Mouse (Mus musculus) neural tube, embryonic 13.5 days (tissue): ENCODE measurements around the gene Med15. TPM values are rescaled to one million over a fixed set of nuclear protein-coding genes. Genes with fewer than 3 reads are reported as not detected.

ENCODE experiments used
- ATAC-seq: fragments of 200-750 bp; cut with Nextera tagmentation; 2 replicates; pipeline ENCODE4 v1.8.0; 2017; ENCODE audit warnings: low read depth, mild to moderate bottlenecking, moderate TSS enrichment, moderate library complexity
- H3K27ac ChIP-seq: fragments of 300-500 bp; sonication (generic); replicated peaks from 2 replicates; pipeline ENCODE4 v1.5.1; 2015; ENCODE audit warnings: moderate library complexity, mild to moderate bottlenecking, inconsistent platforms
- H3K27me3 ChIP-seq: fragments of 300-500 bp; sonication (generic); 2 replicates; pipeline ENCODE4 v1.6.1; 2015; ENCODE audit warnings: mild to moderate bottlenecking, inconsistent platforms
- H3K36me3 ChIP-seq: fragments of 300-500 bp; sonication (generic); 2 replicates; pipeline ENCODE4 v1.6.1; 2015; ENCODE audit warnings: mild to moderate bottlenecking, inconsistent platforms
- H3K4me1 ChIP-seq: fragments of 300-500 bp; sonication (generic); replicated peaks from 2 replicates; pipeline ENCODE4 v1.6.1; 2015; ENCODE audit warnings: inconsistent platforms
- H3K4me2 ChIP-seq: fragments of 300-500 bp; sonication (generic); 2 replicates; pipeline ENCODE4 v1.6.1; 2015; ENCODE audit warnings: inconsistent platforms, mild to moderate bottlenecking, moderate library complexity
- H3K4me3 ChIP-seq: fragments of 300-500 bp; sonication (generic); 2 replicates; pipeline ENCODE4 v1.5.1; 2015; ENCODE audit warnings: mild to moderate bottlenecking, inconsistent platforms
- H3K9ac ChIP-seq: fragments of 300-500 bp; sonication (generic); 2 replicates; pipeline ENCODE4 v1.6.1; 2015; ENCODE audit warnings: moderate library complexity, mild to moderate bottlenecking, inconsistent platforms
- H3K9me3 ChIP-seq: fragments of 300-500 bp; sonication (generic); 2 replicates; pipeline ENCODE4 v1.6.1; 2016; ENCODE audit warnings: inconsistent platforms
- WGBS: fragments of 180-500 bp; shearing (Covaris S2); methylation state at CpG from one replicate; pipeline ENCODE4 v1.1.7; 2015; 5-methylcytosine and 5-hydroxymethylcytosine counted together
- polyA plus RNA-seq: library from polyadenylated mRNA; unstranded; fragments of >200 nt; fragmentation: Nextera tagmentation; extraction: Ambion mirVana; gene quantifications from 2 replicates; pipeline ENCODE4 v1.2.1, GENCODE M21; 2015

The Med15 gene
- polyA plus RNA-seq, 1 experiment from 2014 or later = 46.6 TPM

GRCm38 (mm10) chr16:17646310-17647114 is 86.2 kb downstream of the Med15 start, which contains the start of gene Ccdc74a:
TSS of gene Ccdc74a (plus strand) at chr16:17646470.
- peak; percentile 96 for ATAC-seq
- H3K4me1 ChIP-seq = peaks cover 16% of the 10 kb centered on the region
- H3K9me3 ChIP-seq = no peaks in the 10 kb centered on the region
- H3K36me3 ChIP-seq = peaks cover 44% of the 10 kb centered on the region
- peak within 1 kb of the TSS; percentile 55 for H3K4me3 ChIP-seq
- no peaks in the 10 kb centered on the region for H3K27me3 ChIP-seq
- peak within 1 kb of the TSS; percentile 55; the same call in 1 of the 2 replicates for H3K27ac ChIP-seq
- WGBS = 2% methylated on average over 65 of the region's 65 CpGs
- H3K4me2 ChIP-seq = peak within 1 kb of the TSS; percentile 76
- H3K9ac ChIP-seq = peak within 1 kb of the TSS; percentile 73

- ATAC-seq = no peak
- Histone ChIP-seq H3K27me3 (no peaks in the 10 kb centered on the region), H3K4me3 (no peak overlapping the region), H3K4me2 (no peak overlapping the region), H3K27ac (no peak overlapping the region), H3K36me3 (peaks cover 51% of the 10 kb centered on the region), H3K4me1 (peaks cover 16% of the 10 kb centered on the region), H3K9ac (no peak overlapping the region), H3K9me3 (no peaks in the 10 kb centered on the region)
- WGBS = 93% methylated on average over 4 of the region's 4 CpGs
Measured at GRCm38 (mm10) chr16:17643437-17643990, 89.2 kb downstream of the Med15 start.

GRCm38 (mm10) chr16:17642311-17642710 is 90.4 kb downstream of the Med15 start:
- 82% methylated on average over 8 of the region's 8 CpGs for WGBS
- no peak for ATAC-seq
- H3K4me3 ChIP-seq = no peak overlapping the region
- H3K9ac ChIP-seq = no peak overlapping the region
- peaks cover 62% of the 10 kb centered on the region for H3K36me3 ChIP-seq
- H3K9me3 ChIP-seq = no peaks in the 10 kb centered on the region
- H3K27me3 ChIP-seq = no peaks in the 10 kb centered on the region
- H3K27ac ChIP-seq = no peak overlapping the region
- no peak overlapping the region for H3K4me2 ChIP-seq
- H3K4me1 ChIP-seq = peaks cover 13% of the 10 kb centered on the region

- no peaks in the 10 kb centered on the region for H3K27me3 ChIP-seq
- WGBS = 82% methylated on average over 6 of the region's 6 CpGs
- H3K4me1 ChIP-seq = peaks cover 4% of the 10 kb centered on the region; the same call in 1 of the 2 replicates
- H3K36me3 ChIP-seq = peaks cover 65% of the 10 kb centered on the region
- H3K27ac ChIP-seq = no peak overlapping the region
- ATAC-seq = no peak
- no peak overlapping the region for H3K9ac ChIP-seq
- H3K4me2 ChIP-seq = no peak overlapping the region
- no peaks in the 10 kb centered on the region for H3K9me3 ChIP-seq
- no peak overlapping the region for H3K4me3 ChIP-seq
Measured at GRCm38 (mm10) chr16:17641301-17641700, 91.4 kb downstream of the Med15 start.

GRCm38 (mm10) chr16:17640706-17641105 is 92.0 kb downstream of the Med15 start:
- Histone ChIP-seq H3K27ac (no peak overlapping the region), H3K36me3 (peaks cover 70% of the 10 kb centered on the region), H3K4me1 (no peaks in the 10 kb centered on the region), H3K4me2 (no peak overlapping the region), H3K4me3 (no peak overlapping the region), H3K9ac (no peak overlapping the region), H3K9me3 (no peaks in the 10 kb centered on the region), H3K27me3 (no peaks in the 10 kb centered on the region)
- WGBS = 94% methylated on average over 9 of the region's 9 CpGs
- no peak for ATAC-seq

- Histone ChIP-seq H3K27ac (no peak overlapping the region), H3K9me3 (no peaks in the 10 kb centered on the region), H3K4me1 (no peaks in the 10 kb centered on the region), H3K4me2 (no peak overlapping the region), H3K9ac (no peak overlapping the region), H3K36me3 (peaks cover 75% of the 10 kb centered on the region), H3K4me3 (no peak overlapping the region), H3K27me3 (no peaks in the 10 kb centered on the region)
- WGBS = 97% methylated on average over 6 of the region's 6 CpGs
- ATAC-seq = no peak
Measured at GRCm38 (mm10) chr16:17639951-17640350, 92.7 kb downstream of the Med15 start.

GRCm38 (mm10) chr16:17639081-17639480 is 93.6 kb downstream of the Med15 start:
- Histone ChIP-seq H3K27ac (no peak overlapping the region), H3K4me2 (no peak overlapping the region), H3K27me3 (no peaks in the 10 kb centered on the region), H3K36me3 (peaks cover 80% of the 10 kb centered on the region), H3K9me3 (no peaks in the 10 kb centered on the region), H3K4me1 (no peaks in the 10 kb centered on the region), H3K4me3 (no peak overlapping the region), H3K9ac (no peak overlapping the region)
- WGBS = 91% methylated on average over 3 of the region's 3 CpGs
- ATAC-seq = no peak

- no peak overlapping the region for H3K9ac ChIP-seq
- 90% methylated on average over 9 of the region's 9 CpGs for WGBS
- H3K4me3 ChIP-seq = no peak overlapping the region
- H3K9me3 ChIP-seq = no peaks in the 10 kb centered on the region
- H3K36me3 ChIP-seq = peaks cover 82% of the 10 kb centered on the region
- H3K4me2 ChIP-seq = no peak overlapping the region
- H3K27ac ChIP-seq = no peak overlapping the region
- no peak for ATAC-seq
- no peaks in the 10 kb centered on the region for H3K4me1 ChIP-seq
- no peaks in the 10 kb centered on the region for H3K27me3 ChIP-seq
Measured at GRCm38 (mm10) chr16:17638036-17638628, 94.6 kb downstream of the Med15 start.

- Histone ChIP-seq H3K4me1 (no peaks in the 10 kb centered on the region), H3K36me3 (peaks cover 82% of the 10 kb centered on the region), H3K9me3 (no peaks in the 10 kb centered on the region), H3K27me3 (no peaks in the 10 kb centered on the region), H3K27ac (no peak overlapping the region), H3K9ac (no peak overlapping the region), H3K4me2 (no peak overlapping the region), H3K4me3 (no peak overlapping the region)
- no peak for ATAC-seq
- WGBS = 77% methylated on average over 2 of the region's 2 CpGs
Measured at GRCm38 (mm10) chr16:17637610-17638009, 95.1 kb downstream of the Med15 start.

- no peak overlapping the region for H3K27ac ChIP-seq
- no peaks in the 10 kb centered on the region for H3K9me3 ChIP-seq
- H3K4me2 ChIP-seq = no peak overlapping the region
- H3K4me3 ChIP-seq = no peak overlapping the region
- ATAC-seq = no peak
- H3K27me3 ChIP-seq = no peaks in the 10 kb centered on the region
- no peaks in the 10 kb centered on the region for H3K4me1 ChIP-seq
- H3K36me3 ChIP-seq = peaks cover 82% of the 10 kb centered on the region
- H3K9ac ChIP-seq = no peak overlapping the region
- 82% methylated on average over 2 of the region's 2 CpGs for WGBS
Measured at GRCm38 (mm10) chr16:17636904-17637303, 95.8 kb downstream of the Med15 start.

GRCm38 (mm10) chr16:17633481-17634181 is 99.1 kb downstream of the Med15 start:
- no peak for ATAC-seq
- no peak overlapping the region for H3K4me3 ChIP-seq
- H3K4me2 ChIP-seq = no peak overlapping the region
- H3K4me1 ChIP-seq = no peaks in the 10 kb centered on the region
- H3K9ac ChIP-seq = no peak overlapping the region
- H3K27ac ChIP-seq = no peak overlapping the region
- no peaks in the 10 kb centered on the region for H3K9me3 ChIP-seq
- 81% methylated on average over 8 of the region's 8 CpGs for WGBS
- no peaks in the 10 kb centered on the region for H3K27me3 ChIP-seq
- peaks cover 83% of the 10 kb centered on the region for H3K36me3 ChIP-seq

- H3K9me3 ChIP-seq = no peaks in the 10 kb centered on the region
- WGBS = 94% methylated on average over 2 of the region's 2 CpGs
- no peak overlapping the region for H3K4me3 ChIP-seq
- H3K4me1 ChIP-seq = no peaks in the 10 kb centered on the region
- H3K27ac ChIP-seq = no peak overlapping the region
- no peaks in the 10 kb centered on the region for H3K27me3 ChIP-seq
- no peak for ATAC-seq
- peaks cover 83% of the 10 kb centered on the region for H3K36me3 ChIP-seq
- no peak overlapping the region for H3K4me2 ChIP-seq
- no peak overlapping the region for H3K9ac ChIP-seq
Measured at GRCm38 (mm10) chr16:17632580-17632979, 100.1 kb downstream of the Med15 start.
